Mouse (Mus musculus): ENCODE data around the gene Tank. TPM values are rescaled to one million over a fixed set of nuclear protein-coding genes. Genes with fewer than 3 reads are reported as not detected.

Tank gene
- polyA plus RNA-seq, 1 experiment from 2014 or later = 25.2 TPM

DNA sequence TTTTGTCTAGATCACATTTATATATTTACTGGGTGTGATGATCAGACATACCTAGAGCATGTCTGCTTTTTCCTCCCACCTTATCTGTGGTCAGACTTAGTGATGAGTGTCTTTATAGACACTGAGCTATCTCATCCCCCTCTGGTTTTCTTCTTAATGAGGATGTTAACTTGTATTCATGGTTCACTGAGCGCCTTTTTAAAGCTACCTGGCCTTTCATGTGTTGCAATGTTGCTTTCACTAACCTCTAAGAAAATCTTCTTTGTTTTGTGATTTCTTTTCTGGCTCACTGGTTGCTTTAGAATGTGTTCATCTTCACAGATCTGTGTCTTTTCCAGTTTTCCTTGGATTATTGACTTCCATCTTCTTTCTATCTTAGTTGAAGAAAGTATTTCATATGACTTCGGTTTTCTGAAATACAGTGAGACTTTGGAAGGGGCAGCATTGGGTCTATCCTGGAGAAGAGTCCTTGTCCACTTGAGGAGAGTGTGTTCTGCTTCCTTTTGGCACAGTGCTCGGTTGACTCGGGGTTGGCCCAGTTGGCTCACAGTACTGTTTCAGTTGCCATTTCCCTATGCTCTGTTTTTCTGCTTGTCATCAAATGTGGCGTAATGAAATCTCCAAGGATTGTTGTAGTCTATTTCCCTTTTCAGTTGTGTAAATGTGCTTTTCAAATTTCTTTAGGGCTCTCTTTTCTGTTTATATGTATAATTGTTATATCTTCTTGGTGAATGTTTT lies 4.4 kb downstream of the Tank start:
- H3K9ac ChIP-seq = no peak overlapping the region
- H3K9me3 ChIP-seq = no peaks in the 10 kb centered on the region
- 91% methylated on average over 5 of the region's 5 CpGs for WGBS
- H3K36me3 ChIP-seq = no peaks in the 10 kb centered on the region
- H3K4me2 ChIP-seq = no peak overlapping the region
- H3K27me3 ChIP-seq = no peaks in the 10 kb centered on the region
- no peak overlapping the region for H3K27ac ChIP-seq (replicated peaks)
- H3K4me1 ChIP-seq (replicated peaks) = no peaks in the 10 kb centered on the region
- ATAC-seq (ENCODE audit: low FRiP score, low read depth) = no peak
- H3K4me3 ChIP-seq = no peak overlapping the region

DNA sequence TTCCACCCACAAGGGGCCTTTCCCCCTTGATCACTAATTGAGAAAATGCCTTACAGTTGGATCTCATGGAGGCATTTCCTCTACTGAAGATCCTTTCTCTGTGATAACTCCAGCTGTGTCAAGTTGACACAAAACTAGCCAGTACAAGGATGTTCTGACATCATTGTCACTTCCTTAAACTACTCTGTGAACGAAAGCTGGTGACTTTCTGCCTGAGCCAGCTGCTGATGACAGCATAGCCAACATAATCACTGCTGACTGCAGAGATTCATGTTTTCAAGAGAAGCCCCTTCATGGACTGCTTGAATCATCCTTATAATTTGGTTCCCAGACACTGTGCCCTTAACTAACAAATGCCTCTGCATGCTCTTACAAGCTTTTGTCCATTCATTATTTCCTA lies 7.1 kb downstream of the Tank start:
- Histone ChIP-seq H3K4me3 (no peak overlapping the region), H3K9ac (no peak overlapping the region), H3K4me2 (no peak overlapping the region), H3K9me3 (no peaks in the 10 kb centered on the region), H3K27ac (replicated peaks) (no peak overlapping the region), H3K27me3 (no peaks in the 10 kb centered on the region), H3K4me1 (replicated peaks) (no peaks in the 10 kb centered on the region), H3K36me3 (no peaks in the 10 kb centered on the region)
- no peak for ATAC-seq (ENCODE audit: low FRiP score, low read depth)
- WGBS = 74% methylated on average over 1 of the region's 1 CpGs

DNA sequence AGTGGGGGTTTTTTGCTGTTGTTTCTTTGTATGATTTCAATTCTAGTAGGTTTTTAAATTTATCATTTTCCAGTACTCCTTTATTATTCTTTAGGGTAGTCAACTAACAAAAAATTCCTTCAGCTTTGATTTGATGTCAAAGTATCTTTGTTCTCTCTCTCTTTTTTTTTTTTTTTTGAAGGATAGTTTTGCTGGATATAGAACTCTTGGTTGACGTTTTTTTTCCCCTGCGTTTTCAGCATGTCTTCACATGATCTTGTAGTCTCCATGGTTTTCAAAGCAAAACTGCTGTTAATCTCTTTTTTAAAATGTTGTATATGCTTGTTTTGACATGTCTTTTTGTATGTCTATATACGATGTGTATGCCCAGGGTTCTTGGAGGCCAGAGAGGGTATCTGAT lies 7.8 kb downstream of the Tank start:
- WGBS = 90% methylated on average over 3 of the region's 3 CpGs
- no peak overlapping the region for H3K4me2 ChIP-seq
- H3K9ac ChIP-seq = no peak overlapping the region
- no peak for ATAC-seq (ENCODE audit: low FRiP score, low read depth)
- H3K27me3 ChIP-seq = no peaks in the 10 kb centered on the region
- no peaks in the 10 kb centered on the region for H3K9me3 ChIP-seq
- no peaks in the 10 kb centered on the region for H3K36me3 ChIP-seq
- no peak overlapping the region for H3K27ac ChIP-seq (replicated peaks)
- no peak overlapping the region for H3K4me3 ChIP-seq
- no peaks in the 10 kb centered on the region for H3K4me1 ChIP-seq (replicated peaks)

DNA sequence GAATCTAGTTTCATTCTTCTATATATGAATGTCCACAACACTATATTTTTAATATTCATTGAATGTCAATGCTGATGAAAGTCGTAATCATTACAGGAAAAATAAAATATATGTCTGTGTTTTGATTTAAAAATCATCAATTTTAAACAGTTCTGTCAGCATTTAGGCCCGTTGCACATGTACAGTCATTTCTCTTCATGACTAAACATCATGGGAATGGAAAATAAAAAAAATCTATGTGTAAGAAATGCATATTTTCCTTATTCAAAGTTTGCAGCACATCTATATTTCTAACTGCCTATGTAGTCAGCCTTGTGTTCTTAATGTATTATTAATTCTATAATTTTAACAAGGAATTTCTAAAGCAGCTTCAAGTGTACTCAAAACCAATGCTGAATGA lies 12.4 kb downstream of the Tank start:
- 92% methylated on average over 2 of the region's 2 CpGs for WGBS
- no peak overlapping the region for H3K9ac ChIP-seq

DNA sequence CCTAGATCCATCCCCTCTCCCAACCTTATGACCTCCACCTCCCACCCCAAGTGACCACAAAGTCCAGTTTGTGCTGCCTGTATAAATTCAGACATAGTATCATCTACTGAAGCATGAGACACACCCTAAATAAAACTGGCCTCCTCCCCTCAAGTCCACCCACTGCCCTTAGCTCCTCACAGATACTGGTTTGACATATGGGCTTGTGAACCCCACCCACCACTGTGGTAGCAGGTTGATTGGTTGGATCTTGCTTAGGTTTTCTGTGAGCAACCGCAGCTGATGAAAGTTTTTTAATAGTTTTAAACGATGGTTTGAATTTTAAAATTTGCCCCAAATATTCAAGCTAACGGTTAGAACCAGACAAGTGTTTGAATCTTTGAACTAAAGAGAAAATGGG lies 13.7 kb downstream of the Tank start:
- Histone ChIP-seq H3K4me2 (no peak overlapping the region), H3K27me3 (no peaks in the 10 kb centered on the region), H3K36me3 (no peaks in the 10 kb centered on the region), H3K4me3 (no peak overlapping the region), H3K4me1 (replicated peaks) (peaks cover 9% of the 10 kb centered on the region), H3K9me3 (no peaks in the 10 kb centered on the region), H3K27ac (replicated peaks) (no peak overlapping the region), H3K9ac (no peak overlapping the region)
- WGBS = 95% methylated on average over 3 of the region's 3 CpGs
- no peak for ATAC-seq (ENCODE audit: low FRiP score, low read depth)

More for the DNA sequence above, 12.4 kb downstream of the Tank start:
- Histone ChIP-seq H3K4me1 (replicated peaks) (peaks cover 9% of the 10 kb centered on the region), H3K9me3 (no peaks in the 10 kb centered on the region), H3K27ac (replicated peaks) (no peak overlapping the region), H3K27me3 (no peaks in the 10 kb centered on the region), H3K36me3 (no peaks in the 10 kb centered on the region), H3K4me2 (no peak overlapping the region), H3K4me3 (no peak overlapping the region)
- no peak for ATAC-seq (ENCODE audit: low FRiP score, low read depth)

DNA sequence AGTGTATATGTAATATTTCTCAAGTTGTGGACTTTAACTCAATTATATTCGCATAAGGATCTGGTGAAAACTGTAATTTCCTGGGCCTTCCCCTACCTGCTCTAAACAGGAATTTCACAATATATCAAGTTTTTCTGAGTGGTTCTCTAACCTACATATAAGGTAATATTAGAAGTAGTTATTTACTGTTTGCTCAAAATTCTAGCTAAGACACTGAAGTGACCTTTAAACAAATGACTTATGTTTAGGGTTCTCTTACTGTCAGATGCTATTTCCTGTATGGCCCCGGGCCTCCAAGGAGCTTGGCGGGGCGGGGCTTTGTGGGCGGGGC lies 14.3 kb downstream of the Tank start:
- H3K27me3 ChIP-seq = no peaks in the 10 kb centered on the region
- peak overlapping the region; percentile 78; the same call in 1 of the 2 replicates for H3K9ac ChIP-seq
- no peaks in the 10 kb centered on the region for H3K36me3 ChIP-seq
- H3K9me3 ChIP-seq = no peaks in the 10 kb centered on the region
- peak overlapping the region; percentile 97 for H3K4me3 ChIP-seq
- H3K27ac ChIP-seq (replicated peaks) = peak overlapping the region; percentile 81
- H3K4me1 ChIP-seq (replicated peaks) = peaks cover 9% of the 10 kb centered on the region
- no peak for ATAC-seq (ENCODE audit: low FRiP score, low read depth)
- 19% methylated on average over 5 of the region's 5 CpGs for WGBS
- H3K4me2 ChIP-seq = peak overlapping the region; percentile 89

DNA sequence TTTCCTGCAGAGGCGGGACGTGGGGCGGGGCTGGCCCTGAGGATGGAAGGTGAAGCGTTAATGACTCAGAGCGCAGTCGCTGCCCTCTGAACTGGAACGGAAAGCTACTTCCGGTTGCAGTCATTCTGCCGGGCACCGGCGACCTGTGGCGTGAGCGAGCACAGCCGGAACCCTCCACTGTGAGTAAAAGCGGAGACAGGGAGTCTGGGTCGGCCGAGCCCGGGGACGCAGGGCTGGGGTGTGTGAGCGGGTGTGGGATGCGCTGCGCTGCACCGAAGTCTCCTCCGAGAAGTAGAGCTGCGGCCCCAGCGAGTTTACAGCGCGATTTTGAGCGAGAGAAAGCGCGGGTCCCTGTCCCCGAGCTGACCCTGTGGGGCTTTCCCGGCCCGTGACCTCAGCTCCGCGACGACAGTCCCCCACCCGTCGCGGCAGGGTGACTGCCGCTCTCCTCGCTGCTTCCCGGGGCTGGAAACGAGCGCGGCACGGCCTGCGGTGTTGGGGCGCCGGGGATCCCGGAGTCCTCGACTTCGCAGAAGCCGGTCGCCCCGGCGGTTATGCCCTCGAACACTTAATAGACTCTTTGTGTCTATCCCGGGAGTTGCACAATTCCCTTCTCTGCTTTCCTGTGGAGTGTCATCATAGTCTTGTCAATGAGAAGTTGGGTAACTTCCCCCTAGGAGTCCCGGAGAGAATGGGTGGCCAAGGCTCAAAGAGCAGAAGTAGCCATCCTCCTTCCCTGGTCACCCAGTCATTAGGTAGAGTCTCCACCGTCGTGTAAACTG lies 14.8 kb downstream of the Tank start:
- Histone ChIP-seq H3K9ac (peak overlapping the region; percentile 78), H3K27me3 (no peaks in the 10 kb centered on the region)

DNA sequence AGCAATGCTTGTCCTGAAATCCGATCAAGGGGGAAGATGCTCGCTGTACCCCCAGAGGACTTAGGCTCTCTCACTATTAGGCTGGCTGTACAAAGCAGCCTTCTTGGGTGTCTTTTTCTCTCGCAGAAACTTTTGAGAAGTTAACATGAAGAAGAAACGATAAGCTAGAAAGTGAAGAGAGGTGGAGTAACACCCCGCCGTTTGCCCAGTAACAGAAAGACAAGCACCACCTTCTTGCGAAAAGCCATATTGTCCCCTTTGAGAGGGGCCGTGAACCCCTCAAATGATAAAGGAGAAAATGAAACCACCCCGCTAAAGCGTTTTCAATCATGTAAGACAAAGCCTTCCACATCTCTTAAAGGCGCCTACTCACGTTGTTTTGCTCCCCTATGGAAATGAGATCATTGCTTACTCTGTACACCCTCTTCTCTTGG lies 15.5 kb downstream of the Tank start:
- H3K4me2 ChIP-seq = peak overlapping the region; percentile 89
- no peaks in the 10 kb centered on the region for H3K9me3 ChIP-seq
- 3% methylated on average over 12 of the region's 12 CpGs for WGBS
- H3K4me3 ChIP-seq = peak overlapping the region; percentile 97
- H3K36me3 ChIP-seq = no peaks in the 10 kb centered on the region
- no peak for ATAC-seq (ENCODE audit: low FRiP score, low read depth)
- H3K9ac ChIP-seq = peak overlapping the region; percentile 78
- H3K4me1 ChIP-seq (replicated peaks) = peaks cover 9% of the 10 kb centered on the region
- no peaks in the 10 kb centered on the region for H3K27me3 ChIP-seq
- peak overlapping the region; percentile 81 for H3K27ac ChIP-seq (replicated peaks)

More for the DNA sequence above, 14.8 kb downstream of the Tank start:
- Histone ChIP-seq H3K27ac (replicated peaks) (peak overlapping the region; percentile 81), H3K4me1 (replicated peaks) (peaks cover 9% of the 10 kb centered on the region), H3K36me3 (no peaks in the 10 kb centered on the region), H3K4me2 (peak overlapping the region; percentile 89), H3K4me3 (peak overlapping the region; percentile 97), H3K9me3 (no peaks in the 10 kb centered on the region)
- WGBS = under 1% methylated on average over 62 of the region's 62 CpGs
- peak; percentile 96 for ATAC-seq (ENCODE audit: low FRiP score, low read depth)

DNA sequence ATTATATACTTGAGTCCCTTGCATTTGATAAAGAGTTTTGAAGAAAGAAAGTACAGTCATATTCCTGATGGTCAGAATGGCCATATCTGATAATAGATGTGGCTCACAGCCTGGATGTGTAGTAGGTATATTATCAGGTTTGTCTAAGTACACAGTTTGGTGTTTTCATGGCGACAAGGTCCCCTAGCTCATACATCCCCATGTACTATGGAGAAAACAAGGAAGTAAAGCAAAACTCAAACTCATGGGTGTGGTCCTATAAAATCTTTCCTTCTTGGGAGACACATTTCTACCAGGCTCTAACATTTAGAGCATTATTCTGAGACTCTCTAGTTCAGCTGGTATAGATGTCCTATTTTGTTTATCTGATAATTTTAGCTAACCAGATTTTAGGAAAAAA lies 21.3 kb downstream of the Tank start:
- no peak overlapping the region for H3K4me3 ChIP-seq
- no peak overlapping the region for H3K4me2 ChIP-seq
- WGBS = 97% methylated on average over 1 of the region's 1 CpGs
- H3K9ac ChIP-seq = no peak overlapping the region
- ATAC-seq (ENCODE audit: low FRiP score, low read depth) = no peak
- no peaks in the 10 kb centered on the region for H3K27me3 ChIP-seq
- H3K4me1 ChIP-seq (replicated peaks) = no peaks in the 10 kb centered on the region
- H3K9me3 ChIP-seq = no peaks in the 10 kb centered on the region
- no peak overlapping the region for H3K27ac ChIP-seq (replicated peaks)
- H3K36me3 ChIP-seq = no peaks in the 10 kb centered on the region

DNA sequence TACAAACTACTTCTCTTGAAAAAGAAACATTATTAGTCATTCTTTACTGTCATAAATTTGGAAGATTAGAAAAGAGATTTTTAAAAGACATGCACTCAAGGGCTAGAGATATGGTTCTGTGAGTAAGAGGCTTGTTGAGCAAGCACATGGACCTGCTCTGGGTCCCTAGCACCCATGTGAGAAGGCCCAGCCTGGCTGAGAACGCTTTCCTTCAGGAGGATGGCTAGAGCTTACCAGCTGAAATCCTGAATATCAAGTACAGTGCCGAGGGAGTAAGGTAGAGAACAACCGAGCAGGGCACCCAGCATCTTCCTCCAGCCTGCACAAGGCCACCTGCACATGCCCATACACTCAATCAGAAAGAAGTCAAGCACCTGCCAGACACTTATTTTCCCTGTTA lies 25.1 kb downstream of the Tank start:
- H3K4me1 ChIP-seq (replicated peaks) = no peaks in the 10 kb centered on the region
- H3K9ac ChIP-seq = no peak overlapping the region
- H3K4me3 ChIP-seq = no peak overlapping the region
- 76% methylated on average over 3 of the region's 3 CpGs for WGBS
- no peak overlapping the region for H3K27ac ChIP-seq (replicated peaks)
- ATAC-seq (ENCODE audit: low FRiP score, low read depth) = no peak
- H3K27me3 ChIP-seq = no peaks in the 10 kb centered on the region
- H3K4me2 ChIP-seq = no peak overlapping the region
- no peaks in the 10 kb centered on the region for H3K36me3 ChIP-seq
- H3K9me3 ChIP-seq = no peaks in the 10 kb centered on the region

DNA sequence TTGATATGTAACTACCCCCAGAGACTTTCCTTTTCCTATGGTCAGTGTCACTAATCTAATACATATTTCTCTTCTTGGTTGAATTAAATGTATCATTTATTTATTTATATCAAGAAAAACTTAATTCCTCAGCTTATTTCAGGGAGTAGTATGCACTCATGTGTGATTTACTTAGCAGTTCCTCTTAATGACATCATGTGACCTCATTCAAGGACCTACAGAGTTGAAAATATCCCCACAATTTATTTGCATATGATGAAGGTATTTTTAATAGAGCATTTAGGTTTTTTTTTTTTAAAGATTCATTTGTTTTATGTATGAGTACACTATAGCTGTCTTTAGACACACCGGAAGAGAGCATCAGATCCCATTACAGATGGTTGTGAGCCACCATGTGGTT lies 28.6 kb downstream of the Tank start:
- Histone ChIP-seq H3K4me1 (replicated peaks) (no peaks in the 10 kb centered on the region), H3K9me3 (no peaks in the 10 kb centered on the region), H3K36me3 (0 out of 2 replicates have a peak, but pooled peaks cover 3% of the 10 kb centered on the region), H3K27ac (replicated peaks) (no peak overlapping the region), H3K4me2 (no peak overlapping the region), H3K4me3 (no peak overlapping the region), H3K27me3 (no peaks in the 10 kb centered on the region), H3K9ac (no peak overlapping the region)
- 100% methylated on average over 1 of the region's 1 CpGs for WGBS
- no peak for ATAC-seq (ENCODE audit: low FRiP score, low read depth)

DNA sequence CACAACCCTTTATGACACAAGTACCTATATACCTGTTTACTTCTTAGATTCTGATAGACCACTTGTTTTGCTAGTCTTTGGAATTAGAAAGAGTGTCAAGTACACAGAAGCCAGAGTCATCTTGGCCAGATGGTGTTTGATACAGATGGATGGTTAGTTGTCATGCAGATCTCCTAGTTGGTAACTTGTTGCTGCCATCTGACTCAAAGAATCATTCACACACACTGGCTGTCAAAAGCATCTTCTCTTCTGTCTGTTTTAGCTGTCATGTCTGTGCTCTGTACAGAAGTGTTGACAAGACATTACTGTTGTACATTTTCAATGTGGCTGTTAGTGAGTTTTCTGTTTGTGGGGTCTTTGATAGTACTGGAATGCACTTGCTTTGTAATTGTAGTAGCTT lies 45.6 kb downstream of the Tank start:
- ATAC-seq (ENCODE audit: low FRiP score, low read depth) = no peak

More for the DNA sequence above, 45.6 kb downstream of the Tank start:
- H3K9me3 ChIP-seq = no peaks in the 10 kb centered on the region
- H3K4me1 ChIP-seq (replicated peaks) = no peaks in the 10 kb centered on the region
- H3K4me3 ChIP-seq = no peak overlapping the region
- no peaks in the 10 kb centered on the region for H3K27me3 ChIP-seq
- peaks cover 18% of the 10 kb centered on the region for H3K36me3 ChIP-seq
- H3K27ac ChIP-seq (replicated peaks) = no peak overlapping the region
- H3K4me2 ChIP-seq = no peak overlapping the region
- H3K9ac ChIP-seq = no peak overlapping the region

Data from hindbrain, embryonic 15.5 days (tissue).